Comparison of ENCODE assay signal across 11 mouse cellular contexts in genomic region chr16:18233451-18233850, GRCm38 (mm10). TPM values are rescaled to one million over a fixed set of nuclear protein-coding genes. Genes with fewer than 3 reads are reported as not detected.
DNase-seq lines count a peak whose midpoint lies in the region; ATAC-seq and TF ChIP-seq lines count a peak whose summit lies in the region.
"Had no signal": no experiment of that assay in that cellular context is flagged by ENCODE, and none has a peak within 500 bp of the region (broad histone marks: within the 10 kb centered on the region; RNA-seq: fewer than 3 reads in every experiment).

No protein-coding gene starts in this region.

- peak overlapping the region; percentile 93; the same call in 1 of the 2 replicates for H3K4me2 ChIP-seq in heart, postnatal 0 days (ENCODE audit: low read depth, low read length)
- H3K4me2 ChIP-seq in embryonic facial prominence, embryonic 12.5 days (replicated peaks) = peak overlapping the region; percentile 93; the same call in 1 of the 2 replicates
- H3K4me2 ChIP-seq in hindbrain, embryonic 12.5 days (replicated peaks) = peak overlapping the region; percentile 78
- H3K4me2 ChIP-seq in neural tube, embryonic 14.5 days (ENCODE audit: low read depth, low read length) = peak overlapping the region; percentile 86; the same call in 1 of the 2 replicates

- DNase-seq in heart, postnatal 0 days (ENCODE audit: low spot score) = no peak
- no peak for DNase-seq in heart, postnatal 10 days
- DNase-seq in ovary, postnatal 10 days (ENCODE audit: low spot score) = no peak
- DNase-seq in urinary bladder, adult 18-20 months (ENCODE audit: low spot score in 2 of 2) = no peak
- no peak for DNase-seq in kidney, adult 2 months
- DNase-seq: gastrocnemius, postnatal 36 days; lung, postnatal 14 days had no signal

- TF ChIP-seq CTCF in heart, postnatal 0 days (IDR thresholded peaks at IDR 0.05; ENCODE audit: low read depth) = no peak
- TF ChIP-seq CTCF in kidney, adult 2 months (conservative IDR thresholded peaks at IDR 0.05; ENCODE audit: insufficient read depth, insufficient read length, low read depth, low read length) = no peak

- intact Hi-C loops in heart, postnatal 10 days (cut with DNase I) = no loop called here

- no peaks in the 10 kb centered on the region for H3K27me3 ChIP-seq in heart, postnatal 0 days (ENCODE audit: control insufficient read depth, insufficient read depth, low read length)
- H3K27me3 ChIP-seq in embryonic facial prominence, embryonic 12.5 days = no peaks in the 10 kb centered on the region
- no peaks in the 10 kb centered on the region for H3K27me3 ChIP-seq in hindbrain, embryonic 12.5 days
- no peaks in the 10 kb centered on the region for H3K27me3 ChIP-seq in neural tube, embryonic 14.5 days (ENCODE audit: control insufficient read depth, insufficient read depth, low read length)
- no peaks in the 10 kb centered on the region for H3K27me3 ChIP-seq in kidney, adult 2 months (replicated peaks; ENCODE audit: control insufficient read depth, insufficient read depth, low read length)

- H3K36me3 ChIP-seq in heart, postnatal 0 days (replicated peaks; ENCODE audit: control insufficient read depth, insufficient read depth, low read length) = peaks cover 8% of the 10 kb centered on the region
- H3K36me3 ChIP-seq in embryonic facial prominence, embryonic 12.5 days = peaks cover 18% of the 10 kb centered on the region; the same call in 1 of the 2 replicates
- peaks cover 8% of the 10 kb centered on the region; the same call in 1 of the 2 replicates for H3K36me3 ChIP-seq in hindbrain, embryonic 12.5 days
- H3K36me3 ChIP-seq in neural tube, embryonic 14.5 days (ENCODE audit: control insufficient read depth, insufficient read depth, low read length) = peaks cover 4% of the 10 kb centered on the region; the same call in 1 of the 2 replicates
- no peaks in the 10 kb centered on the region for H3K36me3 ChIP-seq in kidney, adult 2 months (ENCODE audit: control insufficient read depth, insufficient read depth, low read length)

- WGBS in heart, postnatal 0 days = 28% methylated on average over 1 of the region's 1 CpGs
- WGBS in embryonic facial prominence, embryonic 12.5 days = 45% methylated on average over 1 of the region's 1 CpGs
- 71% methylated on average over 1 of the region's 1 CpGs for WGBS in hindbrain, embryonic 12.5 days
- WGBS in neural tube, embryonic 14.5 days = 33% methylated on average over 1 of the region's 1 CpGs
- 7% methylated on average over 1 of the region's 1 CpGs for WGBS in kidney, adult 2 months

- H3K9ac ChIP-seq in heart, postnatal 0 days (replicated peaks; ENCODE audit: low read depth, low read length) = peak overlapping the region; percentile 90; the same call in 1 of the 2 replicates
- H3K9ac ChIP-seq in embryonic facial prominence, embryonic 12.5 days = 0 out of 2 replicates have a peak overlapping the region, but pooled peaks have one; percentile 21
- H3K9ac ChIP-seq in hindbrain, embryonic 12.5 days = 0 out of 2 replicates have a peak overlapping the region, but pooled peaks have one; percentile 97
- peak overlapping the region; percentile 94; the same call in 1 of the 2 replicates for H3K9ac ChIP-seq in neural tube, embryonic 14.5 days (replicated peaks; ENCODE audit: low read depth, low read length)

- H3K27ac ChIP-seq in heart, postnatal 0 days (ENCODE audit: low read depth) = no peak overlapping the region
- H3K27ac ChIP-seq in embryonic facial prominence, embryonic 12.5 days = no peak overlapping the region
- H3K27ac ChIP-seq in hindbrain, embryonic 12.5 days = no peak overlapping the region
- H3K27ac ChIP-seq in neural tube, embryonic 14.5 days (ENCODE audit: low read depth, low read length) = no peak overlapping the region
- no peak overlapping the region for H3K27ac ChIP-seq in kidney, adult 2 months (ENCODE audit: insufficient read depth, low read depth, low read length)

- TF ChIP-seq EP300 in heart, postnatal 0 days (IDR thresholded peaks at IDR 0.05; ENCODE audit: low read depth) = no peak

- TF ChIP-seq POLR2A in kidney, adult 2 months (IDR thresholded peaks at IDR 0.05; ENCODE audit: low read depth, low read length) = no peak

- no peaks in the 10 kb centered on the region for H3K9me3 ChIP-seq in heart, postnatal 0 days (replicated peaks; ENCODE audit: control insufficient read depth, low read length)
- no peaks in the 10 kb centered on the region for H3K9me3 ChIP-seq in embryonic facial prominence, embryonic 12.5 days
- no peaks in the 10 kb centered on the region for H3K9me3 ChIP-seq in hindbrain, embryonic 12.5 days (replicated peaks)
- H3K9me3 ChIP-seq in neural tube, embryonic 14.5 days (ENCODE audit: control insufficient read depth, low read length) = no peaks in the 10 kb centered on the region
- H3K9me3 ChIP-seq: G1E had no signal

- peak overlapping the region; percentile 89; the same call in 1 of the 2 replicates for H3K4me3 ChIP-seq in heart, postnatal 0 days (ENCODE audit: low read depth, low read length)
- H3K4me3 ChIP-seq in embryonic facial prominence, embryonic 12.5 days = no peak overlapping the region
- peak overlapping the region; percentile 87; the same call in 1 of the 2 replicates for H3K4me3 ChIP-seq in hindbrain, embryonic 12.5 days
- H3K4me3 ChIP-seq in neural tube, embryonic 14.5 days (ENCODE audit: low read depth, low read length) = no peak overlapping the region; the same call in 1 of the 2 replicates
- H3K4me3 ChIP-seq in kidney, adult 2 months (ENCODE audit: insufficient read depth, low read depth, low read length) = no peak overlapping the region

- H3K4me1 ChIP-seq in heart, postnatal 0 days (ENCODE audit: control insufficient read depth, insufficient read depth) = peaks cover 58% of the 10 kb centered on the region
- H3K4me1 ChIP-seq in embryonic facial prominence, embryonic 12.5 days = peaks cover 25% of the 10 kb centered on the region
- H3K4me1 ChIP-seq in hindbrain, embryonic 12.5 days = peaks cover 40% of the 10 kb centered on the region
- H3K4me1 ChIP-seq in neural tube, embryonic 14.5 days (ENCODE audit: control insufficient read depth, insufficient read depth, low read length) = peaks cover 24% of the 10 kb centered on the region
- peaks cover 10% of the 10 kb centered on the region; the same call in 1 of the 2 replicates for H3K4me1 ChIP-seq in kidney, adult 2 months (ENCODE audit: control insufficient read depth, insufficient read depth, low read length)

- ATAC-seq in heart, postnatal 0 days (ENCODE audit: insufficient read depth, low read depth) = no peak
- ATAC-seq in embryonic facial prominence, embryonic 12.5 days (ENCODE audit: insufficient number of reproducible peaks, insufficient read depth, low FRiP score, low TSS enrichment) = no peak
- ATAC-seq in hindbrain, embryonic 12.5 days (ENCODE audit: low FRiP score) = no peak
- no peak for ATAC-seq in neural tube, embryonic 14.5 days (ENCODE audit: low read depth)

RNA-seq across cellular contexts. Expression of gene Zdhhc8, which starts 1.5 kb away (rescaled TPM):
- 27.7 and 47.0 TPM in 2 replicates for total RNA-seq in heart, postnatal 0 days (2014; rRNA removed; ENCODE audit: low replicate concordance)
- polyA plus RNA-seq in heart, postnatal 0 days (2015; fragmentation: Nextera tagmentation; extraction: Ambion mirVana) = 15.4 and 16.4 TPM in 2 replicates
- total RNA-seq in heart, postnatal 10 days (2021) = 10 to 100 TPM; 33.2 to 35.7 TPM
- 19.9 and 23.0 TPM in 2 replicates for polyA plus RNA-seq in embryonic facial prominence, embryonic 12.5 days (2016; fragmentation: Nextera tagmentation; extraction: Ambion mirVana)
- polyA plus RNA-seq in hindbrain, embryonic 12.5 days (2016; fragmentation: Nextera tagmentation; extraction: Ambion mirVana) = 19.4 TPM in 2 replicates
- polyA plus RNA-seq in neural tube, embryonic 14.5 days (2014; fragmentation: Nextera tagmentation; extraction: Ambion mirVana) = 12.2 and 13.9 TPM in 2 replicates
- 28.9 and 44.7 TPM in 2 replicates for polyA plus RNA-seq in kidney, adult 2 months (2012; rRNA removed)

RNA-seq across cellular contexts. Expression of gene Trmt2a, which starts 15.0 kb away (rescaled TPM):
- 27.2 and 30.6 TPM in 2 replicates for total RNA-seq in heart, postnatal 0 days (2014; rRNA removed; ENCODE audit: low replicate concordance)
- 31.6 and 33.9 TPM in 2 replicates for polyA plus RNA-seq in heart, postnatal 0 days (2015; fragmentation: Nextera tagmentation; extraction: Ambion mirVana)
- total RNA-seq in heart, postnatal 10 days (2021) = 10 to 100 TPM; 24.1 to 30.6 TPM
- polyA plus RNA-seq in embryonic facial prominence, embryonic 12.5 days (2016; fragmentation: Nextera tagmentation; extraction: Ambion mirVana) = 109 and 115 TPM in 2 replicates
- polyA plus RNA-seq in hindbrain, embryonic 12.5 days (2016; fragmentation: Nextera tagmentation; extraction: Ambion mirVana) = 99.6 and 102 TPM in 2 replicates
- polyA plus RNA-seq in neural tube, embryonic 14.5 days (2014; fragmentation: Nextera tagmentation; extraction: Ambion mirVana) = 78.4 and 81.5 TPM in 2 replicates
- polyA plus RNA-seq in kidney, adult 2 months (2012; rRNA removed) = 39.3 and 39.4 TPM in 2 replicates

RNA-seq across cellular contexts. Expression of gene Ranbp1, which starts 15.1 kb away (rescaled TPM):
- 51.3 and 65.1 TPM in 2 replicates for total RNA-seq in heart, postnatal 0 days (2014; rRNA removed; ENCODE audit: low replicate concordance)
- 210 and 213 TPM in 2 replicates for polyA plus RNA-seq in heart, postnatal 0 days (2015; fragmentation: Nextera tagmentation; extraction: Ambion mirVana)
- total RNA-seq in heart, postnatal 10 days (2021) = 10 to 100 TPM; 79.1 to 82.9 TPM
- 754 and 814 TPM in 2 replicates for polyA plus RNA-seq in embryonic facial prominence, embryonic 12.5 days (2016; fragmentation: Nextera tagmentation; extraction: Ambion mirVana)
- polyA plus RNA-seq in hindbrain, embryonic 12.5 days (2016; fragmentation: Nextera tagmentation; extraction: Ambion mirVana) = 675 and 701 TPM in 2 replicates
- 400 and 407 TPM in 2 replicates for polyA plus RNA-seq in neural tube, embryonic 14.5 days (2014; fragmentation: Nextera tagmentation; extraction: Ambion mirVana)
- polyA plus RNA-seq in kidney, adult 2 months (2012; rRNA removed) = 29.7 and 38.5 TPM in 2 replicates

RNA-seq across cellular contexts. Expression of gene Ccdc188, which starts 15.8 kb away (rescaled TPM):
- not detected in 2 replicates for total RNA-seq in heart, postnatal 0 days (2014; rRNA removed; ENCODE audit: low replicate concordance)
- polyA plus RNA-seq in heart, postnatal 0 days (2015; fragmentation: Nextera tagmentation; extraction: Ambion mirVana) = not detected in 2 replicates
- not detected for total RNA-seq in heart, postnatal 10 days (2021)
- polyA plus RNA-seq in embryonic facial prominence, embryonic 12.5 days (2016; fragmentation: Nextera tagmentation; extraction: Ambion mirVana) = not detected in 2 replicates
- polyA plus RNA-seq in hindbrain, embryonic 12.5 days (2016; fragmentation: Nextera tagmentation; extraction: Ambion mirVana) = not detected in 2 replicates
- polyA plus RNA-seq in neural tube, embryonic 14.5 days (2014; fragmentation: Nextera tagmentation; extraction: Ambion mirVana) = not detected in 2 replicates
- polyA plus RNA-seq in kidney, adult 2 months (2012; rRNA removed) = not detected in 2 replicates
- total RNA-seq: G1E; gastrocnemius, postnatal 36 days had no signal
- polyA plus RNA-seq: G1E had no signal

RNA-seq across cellular contexts. Expression of gene Gm49776, which starts 24.7 kb away (rescaled TPM):
- not detected in 2 replicates for total RNA-seq in heart, postnatal 0 days (2014; rRNA removed; ENCODE audit: low replicate concordance)
- 0.82 TPM in 1 of 2 replicates, not detected in the other for polyA plus RNA-seq in heart, postnatal 0 days (2015; fragmentation: Nextera tagmentation; extraction: Ambion mirVana)
- not detected for total RNA-seq in heart, postnatal 10 days (2021)
- polyA plus RNA-seq in embryonic facial prominence, embryonic 12.5 days (2016; fragmentation: Nextera tagmentation; extraction: Ambion mirVana) = 2.1 and 2.3 TPM in 2 replicates
- 1.7 and 3.9 TPM in 2 replicates for polyA plus RNA-seq in hindbrain, embryonic 12.5 days (2016; fragmentation: Nextera tagmentation; extraction: Ambion mirVana)
- not detected in 2 replicates for polyA plus RNA-seq in neural tube, embryonic 14.5 days (2014; fragmentation: Nextera tagmentation; extraction: Ambion mirVana)
- polyA plus RNA-seq in kidney, adult 2 months (2012; rRNA removed) = not detected in 2 replicates
- total RNA-seq: G1E; gastrocnemius, postnatal 36 days had no signal
- polyA plus RNA-seq: G1E had no signal

Comparison
In these comparisons a context has a peak if more than half of its experiments do, and no peak if none do; other contexts are left out.
1. H3K4me3 ChIP-seq: peak in heart, postnatal 0 days (single experiment) and hindbrain, embryonic 12.5 days (single experiment); none in embryonic facial prominence, embryonic 12.5 days (single experiment), neural tube, embryonic 14.5 days (single experiment) and kidney, adult 2 months (single experiment).
2. H3K9ac ChIP-seq: peak in every context shown above with its lines; median percentile 97 in hindbrain, embryonic 12.5 days; 94 in neural tube, embryonic 14.5 days; 90 in heart, postnatal 0 days; 21 in embryonic facial prominence, embryonic 12.5 days.
3. Peak in every context shown above with its lines, with median percentiles within 50 percentile points of each other: H3K4me2 ChIP-seq.